Mouse (Mus musculus) lung, postnatal 10 days (tissue): ENCODE measurements around the gene Bglap2.
"Not testable (repeated sequence)": the region's sequence is repeated elsewhere in the genome, so short reads cannot be mapped to it uniquely, and the experiment has no call there.

Experiments
- DNase-seq: peaks from one replicate; pipeline ENCODE4 v3.0.0; 2021

Bglap2 gene

DNA sequence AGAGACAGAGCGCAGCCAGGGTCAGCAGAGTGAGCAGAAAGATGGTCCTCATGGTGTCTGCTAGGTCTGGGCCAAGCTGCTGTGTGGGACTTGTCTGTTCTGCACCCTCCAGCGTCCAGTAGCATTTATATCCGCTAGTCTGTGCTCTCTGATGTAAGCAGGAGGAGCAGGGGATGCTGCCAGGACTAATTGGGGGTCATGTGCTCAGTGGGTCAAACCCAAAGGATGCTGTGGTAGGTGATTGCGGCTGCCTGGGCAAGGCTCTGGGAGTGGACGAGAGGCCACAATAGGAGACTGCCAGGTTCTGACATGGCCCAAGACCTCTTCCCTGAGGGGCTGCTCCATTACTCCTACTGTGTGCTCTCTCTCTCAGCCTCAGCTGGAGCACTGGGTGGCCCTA, 5.9 kb upstream of the Bglap2 start, which contains the start of gene Bglap:
Bglap (minus strand) TSS at position 101 of the 400 bp plus-strand sequence.
- DNase-seq, result no peak

DNA sequence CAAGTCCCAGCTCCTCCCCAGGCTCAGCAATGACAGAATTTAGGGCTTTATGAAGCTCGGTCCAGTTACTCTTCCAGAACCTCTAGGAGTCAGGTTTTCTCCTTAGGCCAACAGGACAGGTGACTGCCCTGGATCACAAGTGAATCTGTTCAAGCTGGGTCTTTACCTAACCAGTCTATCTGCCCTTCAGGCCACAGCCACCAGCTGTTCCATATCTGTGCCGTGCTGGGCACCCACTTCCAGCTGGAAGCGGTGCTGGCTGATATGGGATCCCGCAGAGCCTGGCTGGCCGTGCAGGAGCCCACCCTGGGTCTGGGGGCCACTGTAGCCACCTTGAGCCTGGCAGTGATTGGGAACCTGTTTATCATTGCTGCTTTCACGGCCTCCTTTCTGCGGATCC, 3.9 kb upstream of the Bglap2 start:
- not testable (repeated sequence) for DNase-seq

- DNase-seq, result peak; percentile 54
Observed at GRCm38 (mm10) chr3:88381389-88382315, 3.2 kb upstream of the Bglap2 start.

- DNase-seq, result not testable (repeated sequence)
Observed at GRCm38 (mm10) chr3:88376644-88377043, 1.9 kb downstream of the Bglap2 start.

GRCm38 (mm10) chr3:88375750-88376626, 2.5 kb downstream of the Bglap2 start:
- peak; percentile 43 for DNase-seq

- DNase-seq, result not testable (repeated sequence)
Observed at GRCm38 (mm10) chr3:88372643-88373042, 5.9 kb downstream of the Bglap2 start, which contains the start of gene Bglap3. Gene Bglap3 (minus strand): TSS chr3:88372743.

GRCm38 (mm10) chr3:88368511-88368910, 10.0 kb downstream of the Bglap2 start:
- DNase-seq, result not testable (repeated sequence)

GRCm38 (mm10) chr3:88367517-88367916, 11.0 kb downstream of the Bglap2 start:
- not testable (repeated sequence) for DNase-seq

- DNase-seq, result peak; percentile 65
Observed at GRCm38 (mm10) chr3:88366830-88367428, 11.6 kb downstream of the Bglap2 start.

- no peak for DNase-seq
Observed at GRCm38 (mm10) chr3:88365705-88366361, 12.7 kb downstream of the Bglap2 start.

DNA sequence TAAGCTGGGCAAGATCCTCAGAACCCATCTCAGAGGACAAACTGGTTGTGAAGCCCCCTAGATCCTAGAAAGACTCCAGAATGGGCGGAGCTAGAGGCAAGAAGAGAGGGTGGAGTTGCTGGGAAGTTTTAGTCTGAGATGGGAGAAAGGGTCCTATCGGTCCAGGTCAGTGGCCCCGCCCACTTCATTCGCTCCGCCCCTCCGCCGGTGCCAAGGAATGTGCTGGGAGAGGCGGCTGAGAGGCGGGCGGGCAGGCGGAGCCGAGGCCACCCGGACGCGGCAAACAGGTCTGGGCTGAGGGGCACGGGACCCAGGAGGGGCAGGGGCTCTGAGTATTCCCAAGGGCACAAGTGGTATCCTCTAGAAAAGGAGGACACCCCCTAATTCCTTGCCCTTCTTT, 14.2 kb downstream of the Bglap2 start, which contains the start of gene Paqr6:
Paqr6 (plus strand) TSS at position 248 of the 400 bp plus-strand sequence.
- DNase-seq, result peak; percentile 93

GRCm38 (mm10) chr3:88363700-88364099, 14.8 kb downstream of the Bglap2 start:
- DNase-seq, result peak; percentile 51

DNA sequence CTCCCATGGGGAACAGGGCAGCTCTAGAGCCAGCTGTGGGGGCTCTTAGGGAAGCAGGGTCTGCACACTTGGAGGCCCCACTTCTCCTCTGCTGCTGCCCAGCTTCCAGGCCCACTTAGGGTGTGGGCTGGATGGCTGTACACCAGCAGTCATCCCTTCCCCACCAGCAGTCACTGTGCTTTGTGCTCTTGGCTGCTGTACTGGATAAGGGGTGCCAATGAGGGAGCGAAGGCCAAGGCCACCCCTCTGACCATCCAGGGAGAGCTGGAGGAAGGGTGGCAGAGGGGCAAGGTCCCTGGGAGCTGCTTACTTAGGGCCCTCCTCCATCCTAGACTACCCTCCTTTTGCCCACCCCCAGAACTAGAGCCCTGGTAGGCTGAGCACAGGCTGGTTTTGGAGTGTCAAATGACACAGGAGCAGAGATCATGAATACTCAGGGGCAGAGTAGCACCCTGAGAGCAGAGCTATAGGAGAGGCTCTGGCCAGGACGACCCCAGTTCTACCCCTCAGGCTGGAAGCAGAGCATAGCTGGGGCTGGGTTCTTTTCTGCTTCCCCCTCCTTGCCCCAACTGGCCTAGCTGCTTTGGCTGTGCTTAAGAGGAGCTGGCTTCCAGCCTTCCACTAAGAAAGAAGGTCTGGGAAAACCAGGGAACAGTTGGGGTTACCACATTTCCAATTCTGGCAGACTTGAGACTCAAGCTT, 16.7 kb downstream of the Bglap2 start:
- no peak for DNase-seq

DNA sequence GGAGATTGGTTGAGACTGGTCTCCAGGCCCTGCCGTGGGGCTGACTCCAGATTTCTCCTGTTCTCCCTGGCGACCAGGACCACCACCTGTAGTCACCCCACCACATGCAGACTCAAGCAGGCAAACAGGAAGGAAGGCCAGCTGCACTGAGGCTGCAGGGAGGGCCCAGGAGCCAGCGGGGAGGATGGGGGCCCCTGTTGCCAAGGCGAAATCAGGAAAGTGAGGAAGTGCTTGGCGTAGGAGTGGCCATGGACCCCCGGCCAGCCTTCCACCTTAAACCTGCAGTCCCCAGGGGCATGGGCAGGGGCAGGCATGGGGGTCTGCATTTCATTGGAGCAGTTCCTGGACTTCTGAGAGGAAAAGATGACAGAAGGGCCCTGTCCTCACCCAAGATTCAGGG, 17.4 kb downstream of the Bglap2 start:
- no peak for DNase-seq

DNA sequence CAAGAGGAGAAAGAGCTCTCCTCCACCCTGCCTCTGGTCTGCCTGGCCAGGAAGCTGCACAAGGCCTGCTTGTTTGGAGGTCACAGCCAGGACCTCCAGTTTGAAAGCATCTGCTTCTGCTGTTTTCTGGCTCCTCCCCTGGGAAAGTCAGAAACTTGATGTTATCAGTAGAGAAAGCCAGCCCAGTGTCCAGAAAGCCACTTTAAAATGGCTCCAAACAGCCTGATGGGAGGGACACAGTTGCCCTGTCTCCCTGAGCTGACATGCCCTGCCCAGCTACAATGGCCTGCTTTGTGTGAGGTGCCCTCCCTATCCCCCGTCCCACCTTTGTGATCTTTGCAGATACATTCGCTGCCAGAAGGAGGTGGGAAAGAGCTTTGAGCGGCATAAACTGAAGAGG, 18.5 kb downstream of the Bglap2 start:
- DNase-seq, result no peak

DNA sequence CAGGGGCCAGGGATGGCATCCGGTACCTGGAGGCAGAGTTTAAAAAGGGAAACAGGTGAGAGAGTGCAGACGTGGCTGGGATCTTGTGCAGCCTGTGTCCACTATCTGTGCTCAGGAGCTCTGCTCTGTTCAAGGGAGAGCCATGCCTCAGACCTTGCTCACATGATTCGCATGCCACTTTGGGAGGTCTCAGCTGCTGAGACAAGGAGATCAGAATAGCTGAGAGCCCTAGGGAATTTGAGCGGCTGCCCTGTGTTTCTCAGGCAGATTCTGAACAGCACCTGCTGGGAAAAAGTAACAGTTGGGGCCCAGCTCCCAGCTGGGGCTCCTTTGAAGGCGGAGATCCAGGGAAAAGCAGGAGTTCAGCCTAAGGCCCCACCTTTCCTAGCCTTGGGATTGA, 18.9 kb downstream of the Bglap2 start:
- DNase-seq, result no peak

GRCm38 (mm10) chr3:88354396-88355165, 23.9 kb downstream of the Bglap2 start:
- DNase-seq, result no peak

DNA sequence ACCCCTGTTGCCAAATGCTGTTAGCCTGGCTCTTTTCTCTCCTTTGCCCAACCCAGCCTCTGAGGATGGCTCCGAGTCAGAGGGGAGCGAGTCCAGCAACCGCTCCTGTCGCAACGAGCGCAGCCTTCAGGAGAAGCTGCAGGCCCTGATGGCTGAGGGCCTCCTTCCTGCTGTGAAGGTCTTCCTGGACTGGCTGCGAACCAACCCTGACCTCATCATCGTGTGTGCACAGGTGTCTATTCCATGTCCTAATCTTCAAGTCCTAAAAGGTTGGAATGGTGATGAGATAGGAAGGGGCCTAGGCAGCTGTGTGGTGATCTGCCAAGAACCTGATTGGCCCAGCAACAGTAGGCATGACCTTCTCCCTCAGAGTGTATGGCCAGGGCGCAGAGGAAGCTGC, 25.6 kb downstream of the Bglap2 start:
- no peak for DNase-seq

DNA sequence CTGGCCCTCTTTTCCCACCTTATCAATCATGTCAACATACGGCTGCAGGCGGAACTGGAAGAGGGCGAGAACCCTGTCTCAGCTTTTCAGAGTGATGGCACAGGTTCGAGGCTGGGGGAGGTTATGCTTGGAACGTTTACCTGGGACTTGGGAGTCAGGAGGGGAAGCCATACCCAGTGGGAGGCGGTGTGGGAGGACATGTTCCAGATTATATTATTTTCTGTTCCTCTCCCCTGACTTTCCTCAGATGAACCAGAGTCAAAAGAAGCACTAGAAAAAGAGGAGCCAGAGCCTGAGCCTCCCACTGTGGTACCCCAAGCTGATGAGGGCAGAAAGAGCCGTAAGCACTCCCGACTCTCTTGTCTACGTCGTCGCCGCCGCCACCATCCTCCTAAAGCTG, 27.8 kb downstream of the Bglap2 start:
- no peak for DNase-seq

GRCm38 (mm10) chr3:88339006-88339405, 39.5 kb downstream of the Bglap2 start:
- DNase-seq, result no peak

- DNase-seq, result no peak
Observed at GRCm38 (mm10) chr3:88338316-88338715, 40.2 kb downstream of the Bglap2 start.
